Mouse (Mus musculus): ENCODE results near the gene Mif. TPM values are rescaled to one million over a fixed set of nuclear protein-coding genes. Genes with fewer than 3 reads are reported as not detected.
A peak's percentile ranks its signal among the peaks of the same experiment; 100 is the strongest.

Gene Mif
- polyA plus RNA-seq, 1 experiment = 1,146 TPM

DNA sequence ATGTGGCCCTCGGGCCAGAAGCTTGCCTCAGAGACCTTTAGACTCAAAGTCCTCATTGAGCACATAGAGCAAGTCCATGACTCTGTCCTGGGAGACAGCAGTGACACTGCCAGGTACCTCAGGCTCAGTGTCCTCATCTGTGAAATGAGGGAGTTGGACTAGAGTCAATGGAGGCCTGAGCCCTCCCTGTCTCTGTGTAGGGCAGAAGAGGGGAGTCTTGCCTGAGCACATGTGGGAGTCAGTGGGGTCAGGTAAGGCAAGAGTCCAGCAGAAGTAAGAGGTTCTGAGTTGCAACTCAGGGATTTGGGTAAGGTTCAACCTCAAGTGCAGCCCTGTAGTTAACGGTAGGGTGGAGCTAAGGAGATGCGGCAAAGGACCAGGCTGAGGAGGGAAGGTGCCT lies 3.1 kb downstream of the Mif start:
- H3K4me3 ChIP-seq (ENCODE audit: insufficient read depth, low read length) = no peak overlapping the region
- TF ChIP-seq POLR2A (IDR thresholded peaks at IDR 0.05; ENCODE audit: extremely low read depth, insufficient read depth, low read length) = no peak
- TF ChIP-seq CTCF (IDR thresholded peaks at IDR 0.05; ENCODE audit: extremely low read depth, insufficient read depth, low read length) = no peak
- 0 out of 2 replicates have a peak, but pooled peaks cover 2% of the 10 kb centered on the region for H3K4me1 ChIP-seq (ENCODE audit: control insufficient read depth, insufficient read depth, low read length)
- no peak overlapping the region for H3K27ac ChIP-seq (ENCODE audit: insufficient read depth, low read length)

DNA sequence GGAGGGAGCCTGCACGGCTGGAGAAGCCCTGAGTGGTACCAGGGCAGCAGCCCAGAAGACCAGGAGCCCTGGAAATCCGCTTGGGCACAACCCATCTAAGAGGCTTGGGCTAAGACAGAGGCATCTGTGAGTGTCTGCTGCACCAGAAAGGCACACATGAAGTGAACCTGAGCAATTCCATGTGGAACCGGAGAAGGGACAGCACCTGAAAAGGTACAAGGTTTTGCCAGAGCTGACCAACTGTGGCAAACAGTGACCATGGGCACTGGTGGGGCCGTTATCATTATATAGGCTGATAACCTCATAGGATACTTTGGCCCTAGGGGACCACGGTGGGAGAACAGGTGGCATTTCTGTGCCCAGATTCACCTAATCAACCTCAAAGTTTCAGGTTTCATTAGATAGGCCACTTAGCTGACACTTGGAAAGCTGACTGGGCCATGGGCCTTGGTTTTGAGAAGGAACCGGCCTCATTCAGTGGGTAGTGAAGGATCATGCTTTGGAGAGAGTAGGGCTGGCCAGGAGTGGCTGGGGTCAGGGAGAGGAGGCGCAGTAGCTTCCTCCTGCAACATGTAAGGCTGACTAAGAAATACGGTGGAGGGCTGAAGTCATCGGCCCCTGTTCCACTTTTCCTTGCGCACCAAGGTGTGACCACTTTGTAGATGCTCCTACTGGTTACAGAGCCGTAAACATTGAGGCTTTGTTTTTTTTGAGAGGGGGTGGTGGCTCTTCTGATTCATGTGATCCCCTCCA lies 3.7 kb downstream of the Mif start:
- no peak overlapping the region for H3K4me3 ChIP-seq (ENCODE audit: insufficient read depth, low read length)
- no peak overlapping the region for H3K27ac ChIP-seq (ENCODE audit: insufficient read depth, low read length)
- H3K4me1 ChIP-seq (ENCODE audit: control insufficient read depth, insufficient read depth, low read length) = 0 out of 2 replicates have a peak, but pooled peaks cover 2% of the 10 kb centered on the region
- TF ChIP-seq POLR2A (IDR thresholded peaks at IDR 0.05; ENCODE audit: extremely low read depth, insufficient read depth, low read length) = no peak
- no peak for TF ChIP-seq CTCF (IDR thresholded peaks at IDR 0.05; ENCODE audit: extremely low read depth, insufficient read depth, low read length)

DNA sequence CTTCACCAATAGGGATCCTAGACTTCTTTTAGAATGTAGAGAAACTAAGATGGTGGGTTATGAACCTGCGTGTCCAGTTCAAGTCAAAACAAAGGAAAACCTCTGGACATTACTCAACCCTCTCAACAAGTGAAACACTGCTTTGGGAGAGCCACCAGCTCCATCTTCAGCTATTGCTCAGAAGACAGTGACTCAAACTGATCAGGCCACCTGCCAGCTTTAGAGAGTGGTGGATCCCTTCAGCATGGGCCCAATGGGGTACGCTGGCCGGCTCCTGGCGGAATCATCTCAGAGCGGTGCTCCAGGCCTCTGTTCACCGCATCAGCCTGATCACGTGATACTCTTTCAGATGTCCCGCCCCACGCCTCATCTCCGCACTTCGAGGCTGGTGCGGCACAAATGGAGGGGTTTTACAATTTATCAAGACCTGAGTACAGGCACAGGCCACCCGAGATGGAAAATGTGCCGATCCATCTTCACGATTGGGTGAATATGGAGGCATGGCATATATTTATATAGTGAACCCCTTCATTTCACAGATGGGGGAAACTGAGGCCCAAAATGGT lies 4.5 kb downstream of the Mif start:
- Histone ChIP-seq H3K4me1 (ENCODE audit: control insufficient read depth, insufficient read depth, low read length) (0 out of 2 replicates have a peak, but pooled peaks cover 2% of the 10 kb centered on the region), H3K4me3 (ENCODE audit: insufficient read depth, low read length) (no peak overlapping the region), H3K27ac (ENCODE audit: insufficient read depth, low read length) (no peak overlapping the region)
- TF ChIP-seq CTCF (IDR thresholded peaks at IDR 0.05; ENCODE audit: extremely low read depth, insufficient read depth, low read length) (no peak), POLR2A (IDR thresholded peaks at IDR 0.05; ENCODE audit: extremely low read depth, insufficient read depth, low read length) (no peak)

DNA sequence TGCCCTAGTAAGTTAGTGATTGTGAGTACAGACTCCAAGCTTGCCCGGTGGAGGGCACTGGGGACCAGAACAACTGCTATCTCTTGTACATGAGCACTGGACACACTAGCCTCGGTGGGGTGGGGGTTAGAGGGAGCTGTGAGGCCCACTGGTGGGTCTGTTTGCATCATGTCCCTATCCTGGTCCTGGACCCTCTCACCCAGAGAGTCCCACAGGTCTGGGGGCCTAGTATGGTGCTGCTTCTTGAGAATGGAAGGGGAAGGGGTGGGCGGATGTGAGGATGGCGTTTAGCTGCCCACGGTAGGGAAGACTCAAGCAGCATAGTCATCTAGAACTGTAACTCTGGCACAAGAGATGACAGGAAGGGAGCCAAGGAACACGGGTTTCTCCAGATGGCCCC lies 5.2 kb downstream of the Mif start:
- 0 out of 2 replicates have a peak, but pooled peaks cover 2% of the 10 kb centered on the region for H3K4me1 ChIP-seq (ENCODE audit: control insufficient read depth, insufficient read depth, low read length)
- TF ChIP-seq CTCF (IDR thresholded peaks at IDR 0.05; ENCODE audit: extremely low read depth, insufficient read depth, low read length) (no peak), POLR2A (IDR thresholded peaks at IDR 0.05; ENCODE audit: extremely low read depth, insufficient read depth, low read length) (no peak)
- no peak overlapping the region for H3K4me3 ChIP-seq (ENCODE audit: insufficient read depth, low read length)
- no peak overlapping the region for H3K27ac ChIP-seq (ENCODE audit: insufficient read depth, low read length)

DNA sequence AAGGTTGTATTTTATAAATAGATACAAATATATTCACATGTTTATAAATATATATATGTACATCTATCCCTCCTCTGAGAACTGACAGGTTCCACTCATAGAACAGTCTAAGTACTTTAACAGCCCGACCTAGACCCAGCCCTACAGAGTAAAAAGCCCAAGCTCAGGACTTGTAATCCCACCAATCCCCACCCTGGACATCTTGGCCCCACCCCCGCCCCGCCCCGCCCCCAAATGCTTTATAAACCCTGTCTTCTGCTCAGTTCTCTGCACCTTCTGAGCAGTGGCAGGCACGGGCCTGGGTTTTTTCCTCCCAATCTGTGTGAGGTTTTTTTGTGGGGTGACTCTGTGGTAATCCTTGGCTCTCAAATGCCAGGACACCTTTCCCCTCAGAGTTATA lies 5.9 kb downstream of the Mif start:
- no peak overlapping the region for H3K27ac ChIP-seq (ENCODE audit: insufficient read depth, low read length)
- H3K4me1 ChIP-seq (ENCODE audit: control insufficient read depth, insufficient read depth, low read length) = 0 out of 2 replicates have a peak, but pooled peaks cover 2% of the 10 kb centered on the region
- H3K4me3 ChIP-seq (ENCODE audit: insufficient read depth, low read length) = no peak overlapping the region
- TF ChIP-seq CTCF (IDR thresholded peaks at IDR 0.05; ENCODE audit: extremely low read depth, insufficient read depth, low read length) (no peak), POLR2A (IDR thresholded peaks at IDR 0.05; ENCODE audit: extremely low read depth, insufficient read depth, low read length) (no peak)

DNA sequence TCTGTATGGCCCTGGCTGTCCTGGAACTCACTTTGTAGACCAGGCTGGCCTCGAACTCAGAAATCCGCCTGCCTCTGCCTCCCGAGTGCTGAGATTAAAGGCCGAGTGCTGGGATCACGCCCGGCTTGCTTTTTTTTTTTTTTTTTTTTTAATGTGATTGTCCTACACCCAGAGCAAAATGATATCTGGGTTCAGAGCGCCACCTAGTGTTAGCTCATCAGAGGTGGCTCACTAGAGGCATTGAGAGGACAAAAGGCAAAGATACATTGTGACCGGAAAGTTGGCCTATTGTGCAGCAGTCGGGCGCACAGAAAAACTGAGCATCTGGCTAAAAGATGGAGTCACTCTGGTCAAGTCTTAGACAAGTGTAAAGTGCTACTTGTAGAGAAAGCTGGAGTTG lies 6.6 kb downstream of the Mif start:
- no peak for TF ChIP-seq POLR2A (IDR thresholded peaks at IDR 0.05; ENCODE audit: extremely low read depth, insufficient read depth, low read length)
- peak; percentile 79 for TF ChIP-seq CTCF (IDR thresholded peaks at IDR 0.05; ENCODE audit: extremely low read depth, insufficient read depth, low read length)
- Histone ChIP-seq H3K4me3 (ENCODE audit: insufficient read depth, low read length) (no peak overlapping the region), H3K4me1 (ENCODE audit: control insufficient read depth, insufficient read depth, low read length) (0 out of 2 replicates have a peak, but pooled peaks cover 3% of the 10 kb centered on the region)

DNA sequence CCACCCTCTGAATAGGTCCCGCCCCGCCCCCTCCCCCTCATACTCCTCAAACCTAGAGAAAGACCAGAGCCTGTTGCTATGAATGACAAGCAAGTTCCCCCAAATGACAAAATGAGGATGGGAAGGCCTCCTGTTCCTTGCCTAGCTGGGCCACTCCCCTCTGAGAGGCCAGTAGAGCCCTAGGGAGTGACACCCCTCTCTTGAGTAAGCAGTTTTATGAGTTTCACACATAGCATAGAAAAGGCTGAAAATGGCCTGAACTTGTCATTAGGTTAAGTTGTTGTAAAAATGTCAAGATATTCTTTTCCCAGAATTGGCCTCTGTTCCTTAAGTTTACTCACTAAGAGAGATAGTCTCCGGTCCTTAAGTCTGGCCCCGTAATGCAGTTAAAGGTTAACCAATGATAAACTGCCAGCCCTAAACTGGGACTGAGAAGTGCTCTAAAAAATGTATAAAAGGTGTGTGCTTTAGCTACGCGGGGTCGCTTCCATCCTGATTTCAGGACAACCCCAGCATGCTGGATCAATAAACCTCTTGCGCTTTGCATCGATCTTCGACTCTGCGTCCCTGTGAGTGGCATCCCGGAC lies 7.4 kb downstream of the Mif start:
- H3K4me1 ChIP-seq (ENCODE audit: control insufficient read depth, insufficient read depth, low read length) = 0 out of 2 replicates have a peak, but pooled peaks cover 3% of the 10 kb centered on the region
- H3K4me3 ChIP-seq (ENCODE audit: insufficient read depth, low read length) = no peak overlapping the region
- TF ChIP-seq POLR2A (IDR thresholded peaks at IDR 0.05; ENCODE audit: extremely low read depth, insufficient read depth, low read length) (no peak), CTCF (IDR thresholded peaks at IDR 0.05; ENCODE audit: extremely low read depth, insufficient read depth, low read length) (no peak)
- no peak overlapping the region for H3K27ac ChIP-seq (ENCODE audit: insufficient read depth, low read length)

More for the DNA sequence above, 6.6 kb downstream of the Mif start:
- no peak overlapping the region for H3K27ac ChIP-seq (ENCODE audit: insufficient read depth, low read length)

DNA sequence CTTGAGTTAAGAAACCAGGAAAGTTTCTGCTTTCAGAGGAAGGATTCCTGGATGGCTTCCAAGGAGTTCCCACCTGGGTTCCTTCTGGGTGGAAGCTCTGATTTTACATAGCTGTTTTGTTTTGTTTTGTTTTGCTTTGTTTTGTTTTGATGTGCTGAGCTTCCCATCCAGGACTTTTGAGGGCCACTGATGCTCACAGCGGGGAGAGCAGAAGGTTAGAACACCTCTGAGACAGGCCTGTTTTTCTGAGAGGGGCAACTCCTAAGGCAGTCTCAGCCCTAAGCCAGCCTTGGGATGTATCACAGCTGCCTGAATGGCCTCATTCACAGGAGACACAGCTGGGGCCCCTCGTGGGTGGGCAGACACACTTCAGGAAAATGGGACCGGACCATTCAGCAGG lies 8.4 kb downstream of the Mif start:
- no peak for TF ChIP-seq CTCF (IDR thresholded peaks at IDR 0.05; ENCODE audit: extremely low read depth, insufficient read depth, low read length)
- TF ChIP-seq POLR2A (IDR thresholded peaks at IDR 0.05; ENCODE audit: extremely low read depth, insufficient read depth, low read length) = no peak
- Histone ChIP-seq H3K27ac (ENCODE audit: insufficient read depth, low read length) (no peak overlapping the region), H3K4me1 (ENCODE audit: control insufficient read depth, insufficient read depth, low read length) (0 out of 2 replicates have a peak, but pooled peaks cover 3% of the 10 kb centered on the region), H3K4me3 (ENCODE audit: insufficient read depth, low read length) (no peak overlapping the region)

DNA sequence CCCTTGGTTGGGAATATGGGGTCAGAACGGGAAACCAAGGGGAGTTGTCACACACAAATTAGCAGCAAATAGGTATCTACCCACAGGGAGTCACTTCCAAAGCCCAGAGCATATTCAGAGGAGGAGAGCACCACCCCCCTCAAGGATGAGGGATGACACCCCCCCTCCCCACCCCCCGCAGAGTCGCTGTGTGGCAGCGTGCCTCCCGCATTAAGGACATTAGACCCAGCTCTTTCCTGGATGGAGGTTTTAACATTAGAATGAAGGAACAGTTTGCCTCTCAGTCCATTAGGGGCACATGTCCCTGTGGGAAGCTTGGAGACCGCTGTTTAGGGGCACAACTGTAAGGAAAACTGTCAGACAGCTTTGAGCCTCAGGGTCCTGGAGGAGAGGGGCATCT lies 9.0 kb downstream of the Mif start:
- Histone ChIP-seq H3K27ac (ENCODE audit: insufficient read depth, low read length) (no peak overlapping the region), H3K4me3 (ENCODE audit: insufficient read depth, low read length) (no peak overlapping the region), H3K4me1 (ENCODE audit: control insufficient read depth, insufficient read depth, low read length) (0 out of 2 replicates have a peak, but pooled peaks cover 3% of the 10 kb centered on the region)
- TF ChIP-seq CTCF (IDR thresholded peaks at IDR 0.05; ENCODE audit: extremely low read depth, insufficient read depth, low read length) (no peak), POLR2A (IDR thresholded peaks at IDR 0.05; ENCODE audit: extremely low read depth, insufficient read depth, low read length) (no peak)
